Mouse (Mus musculus): ENCODE results near the gene Zfp36.

The Zfp36 gene

DNA sequence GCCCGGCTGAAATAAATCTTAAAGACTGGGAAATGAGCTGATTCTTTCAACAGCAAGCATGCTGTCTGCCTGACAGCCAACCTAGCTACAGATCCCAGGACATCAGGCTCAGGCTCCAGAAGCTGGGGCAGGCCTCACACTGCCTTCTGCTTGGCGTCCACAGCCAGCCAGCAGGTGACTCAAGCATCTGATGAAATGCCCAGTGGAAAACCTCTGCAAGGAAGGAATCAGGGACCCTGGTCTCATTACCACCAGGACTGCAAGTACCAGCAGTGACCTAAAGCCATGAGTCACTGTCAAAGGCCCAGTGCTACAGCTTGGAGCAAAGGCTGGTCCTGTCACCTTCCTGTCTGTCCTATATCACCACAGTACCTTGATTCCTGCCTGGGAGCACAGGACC, 44.6 kb downstream of the Zfp36 start:
- no peak for DNase-seq

DNA sequence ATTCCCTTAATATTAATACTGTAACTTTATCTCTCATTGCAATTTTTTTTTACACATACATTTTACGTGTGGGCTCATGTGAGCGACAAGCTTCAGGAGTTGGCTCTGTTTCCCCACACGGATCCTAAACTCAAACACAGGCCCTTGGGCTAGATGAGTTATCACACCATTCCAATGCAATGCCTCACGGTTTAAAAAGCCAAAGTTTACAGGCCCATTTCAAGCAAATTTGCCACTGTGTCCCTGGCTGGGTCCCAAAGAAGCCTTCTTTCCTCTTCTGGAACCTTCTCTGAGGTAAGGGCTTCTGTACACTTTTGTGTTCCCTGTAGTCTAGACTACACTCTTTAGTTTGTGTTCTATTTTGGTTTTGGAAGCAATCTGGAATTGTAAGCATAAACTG, 45.5 kb downstream of the Zfp36 start:
- no peak for DNase-seq

DNA sequence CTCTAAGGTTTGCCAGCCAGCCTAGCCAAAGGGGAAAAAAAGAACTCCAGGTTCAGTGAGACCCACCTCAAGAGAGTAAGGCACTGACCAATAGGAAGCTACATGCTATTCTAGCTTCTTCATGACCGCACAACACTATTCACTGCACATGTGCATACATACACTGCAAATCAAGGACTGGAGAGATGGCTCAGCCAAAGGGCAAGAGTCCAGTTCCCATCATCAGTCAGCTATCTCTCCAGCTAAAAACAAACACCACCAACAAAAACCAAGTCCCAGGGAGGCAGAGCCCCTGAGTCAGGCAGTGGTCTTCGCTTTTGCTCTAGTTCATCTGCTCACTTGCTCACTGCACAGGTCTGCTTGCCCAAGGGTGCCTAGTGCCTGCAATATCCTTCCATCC, 51.8 kb downstream of the Zfp36 start:
- no peak for DNase-seq
